Mouse (Mus musculus): ENCODE data around the gene Slc27a3. TPM values are rescaled to one million over a fixed set of nuclear protein-coding genes. Genes with fewer than 3 reads are reported as not detected.

Slc27a3 gene
- polyA plus RNA-seq, 1 experiment: 5.6 TPM

GRCm38 (mm10) chr3:90406414-90406813 lies 16.7 kb upstream of the Slc27a3 start:
- Histone ChIP-seq H3K4me3 (replicated peaks; ENCODE audit: control insufficient read depth, low read depth, low read length) (no peak overlapping the region), H3K27ac (ENCODE audit: control insufficient read depth, insufficient read depth, low read depth, low read length, poor library complexity) (no peak overlapping the region), H3K4me1 (ENCODE audit: control insufficient read depth, insufficient read depth, low read length) (peaks cover 1% of the 10 kb centered on the region; the same call in 1 of the 2 replicates)
- TF ChIP-seq POLR2A (IDR thresholded peaks at IDR 0.05; ENCODE audit: borderline replicate concordance, control insufficient read depth, low read depth, low read length): no peak
- no peak for TF ChIP-seq CTCF (IDR thresholded peaks at IDR 0.05; ENCODE audit: control insufficient read depth, insufficient read depth, low read length)
- 92% methylated on average over 5 of the region's 5 CpGs for WGBS

- H3K4me3 ChIP-seq (replicated peaks; ENCODE audit: control insufficient read depth, low read depth, low read length): no peak overlapping the region
- H3K4me1 ChIP-seq (ENCODE audit: control insufficient read depth, insufficient read depth, low read length): peaks cover 1% of the 10 kb centered on the region; the same call in 1 of the 2 replicates
- no peak for TF ChIP-seq CTCF (IDR thresholded peaks at IDR 0.05; ENCODE audit: control insufficient read depth, insufficient read depth, low read length)
- TF ChIP-seq POLR2A (IDR thresholded peaks at IDR 0.05; ENCODE audit: borderline replicate concordance, control insufficient read depth, low read depth, low read length): no peak
- WGBS: 88% methylated on average over 4 of the region's 4 CpGs
- no peak overlapping the region for H3K27ac ChIP-seq (ENCODE audit: control insufficient read depth, insufficient read depth, low read depth, low read length, poor library complexity)
These were observed 14.9 kb upstream of the Slc27a3 start for GRCm38 (mm10) chr3:90404609-90405008.

- Histone ChIP-seq H3K27ac (ENCODE audit: control insufficient read depth, insufficient read depth, low read depth, low read length, poor library complexity) (no peak overlapping the region), H3K4me3 (replicated peaks; ENCODE audit: control insufficient read depth, low read depth, low read length) (no peak overlapping the region), H3K4me1 (ENCODE audit: control insufficient read depth, insufficient read depth, low read length) (peaks cover 1% of the 10 kb centered on the region; the same call in 1 of the 2 replicates)
- no peak for TF ChIP-seq CTCF (IDR thresholded peaks at IDR 0.05; ENCODE audit: control insufficient read depth, insufficient read depth, low read length)
- TF ChIP-seq POLR2A (IDR thresholded peaks at IDR 0.05; ENCODE audit: borderline replicate concordance, control insufficient read depth, low read depth, low read length): no peak
- WGBS: 88% methylated on average over 3 of the region's 3 CpGs
These were observed 14.4 kb upstream of the Slc27a3 start for GRCm38 (mm10) chr3:90404121-90404520.

DNA sequence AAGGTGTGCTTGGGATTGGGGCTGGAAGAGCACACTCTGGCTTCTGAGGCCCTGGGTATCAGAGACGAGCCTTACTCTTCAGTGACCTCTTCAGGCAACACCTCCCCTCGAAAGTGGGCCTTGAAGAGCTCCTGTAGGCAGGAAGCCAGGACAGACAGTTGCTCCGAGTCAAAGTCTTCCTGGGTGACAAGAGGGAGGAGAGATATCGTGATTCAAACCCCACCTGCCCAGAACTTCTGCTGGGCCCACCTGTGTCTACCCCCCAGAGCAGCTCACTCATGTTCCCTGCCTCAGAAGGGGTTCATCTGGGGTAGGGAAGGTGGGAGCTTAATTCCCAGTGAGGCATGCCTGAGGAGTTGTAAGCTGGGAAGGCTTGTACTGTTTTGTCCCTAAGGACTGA lies 11.3 kb upstream of the Slc27a3 start:
- Histone ChIP-seq H3K27ac (ENCODE audit: control insufficient read depth, insufficient read depth, low read depth, low read length, poor library complexity) (no peak overlapping the region), H3K4me1 (ENCODE audit: control insufficient read depth, insufficient read depth, low read length) (no peaks in the 10 kb centered on the region), H3K4me3 (replicated peaks; ENCODE audit: control insufficient read depth, low read depth, low read length) (no peak overlapping the region)
- TF ChIP-seq CTCF (IDR thresholded peaks at IDR 0.05; ENCODE audit: control insufficient read depth, insufficient read depth, low read length) (no peak), POLR2A (IDR thresholded peaks at IDR 0.05; ENCODE audit: borderline replicate concordance, control insufficient read depth, low read depth, low read length) (no peak)
- WGBS: 81% methylated on average over 4 of the region's 4 CpGs

GRCm38 (mm10) chr3:90395629-90396028 lies 5.9 kb upstream of the Slc27a3 start:
- no peaks in the 10 kb centered on the region for H3K4me1 ChIP-seq (ENCODE audit: control insufficient read depth, insufficient read depth, low read length)
- no peak overlapping the region for H3K27ac ChIP-seq (ENCODE audit: control insufficient read depth, insufficient read depth, low read depth, low read length, poor library complexity)
- TF ChIP-seq CTCF (IDR thresholded peaks at IDR 0.05; ENCODE audit: control insufficient read depth, insufficient read depth, low read length): no peak
- no peak for TF ChIP-seq POLR2A (IDR thresholded peaks at IDR 0.05; ENCODE audit: borderline replicate concordance, control insufficient read depth, low read depth, low read length)
- no peak overlapping the region for H3K4me3 ChIP-seq (replicated peaks; ENCODE audit: control insufficient read depth, low read depth, low read length)
- WGBS: 77% methylated on average over 3 of the region's 3 CpGs

GRCm38 (mm10) chr3:90392661-90393060 lies 2.9 kb upstream of the Slc27a3 start:
- 92% methylated on average over 3 of the region's 3 CpGs for WGBS
- peaks cover 4% of the 10 kb centered on the region for H3K4me1 ChIP-seq (ENCODE audit: control insufficient read depth, insufficient read depth, low read length)
- H3K27ac ChIP-seq (ENCODE audit: control insufficient read depth, insufficient read depth, low read depth, low read length, poor library complexity): no peak overlapping the region
- no peak overlapping the region for H3K4me3 ChIP-seq (replicated peaks; ENCODE audit: control insufficient read depth, low read depth, low read length)
- TF ChIP-seq POLR2A (IDR thresholded peaks at IDR 0.05; ENCODE audit: borderline replicate concordance, control insufficient read depth, low read depth, low read length) (no peak), CTCF (IDR thresholded peaks at IDR 0.05; ENCODE audit: control insufficient read depth, insufficient read depth, low read length) (no peak)

DNA sequence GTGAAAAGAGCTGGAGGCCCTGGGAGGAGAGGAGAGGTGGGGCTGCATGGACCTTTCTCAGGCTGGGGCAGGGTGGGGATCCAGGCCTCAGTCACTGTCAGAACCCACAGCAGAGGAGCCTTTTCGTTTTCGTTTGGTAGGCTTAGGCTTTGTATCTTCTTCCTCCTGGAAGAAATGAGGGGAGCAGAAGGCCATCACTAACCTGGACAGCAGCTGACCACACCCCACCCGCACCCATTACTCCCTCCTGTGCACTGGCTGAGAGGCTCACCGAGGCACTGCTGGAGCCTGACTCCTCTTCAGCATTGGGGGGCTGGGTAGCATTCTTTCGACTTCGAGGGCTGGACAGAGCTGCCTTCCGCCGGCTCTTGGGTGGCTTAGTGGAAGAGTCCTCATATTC lies 2.2 kb upstream of the Slc27a3 start:
- TF ChIP-seq CTCF (IDR thresholded peaks at IDR 0.05; ENCODE audit: control insufficient read depth, insufficient read depth, low read length): no peak
- TF ChIP-seq POLR2A (IDR thresholded peaks at IDR 0.05; ENCODE audit: borderline replicate concordance, control insufficient read depth, low read depth, low read length): no peak
- Histone ChIP-seq H3K27ac (ENCODE audit: control insufficient read depth, insufficient read depth, low read depth, low read length, poor library complexity) (no peak overlapping the region), H3K4me1 (ENCODE audit: control insufficient read depth, insufficient read depth, low read length) (peaks cover 4% of the 10 kb centered on the region), H3K4me3 (replicated peaks; ENCODE audit: control insufficient read depth, low read depth, low read length) (no peak overlapping the region)
- WGBS: 92% methylated on average over 8 of the region's 8 CpGs

DNA sequence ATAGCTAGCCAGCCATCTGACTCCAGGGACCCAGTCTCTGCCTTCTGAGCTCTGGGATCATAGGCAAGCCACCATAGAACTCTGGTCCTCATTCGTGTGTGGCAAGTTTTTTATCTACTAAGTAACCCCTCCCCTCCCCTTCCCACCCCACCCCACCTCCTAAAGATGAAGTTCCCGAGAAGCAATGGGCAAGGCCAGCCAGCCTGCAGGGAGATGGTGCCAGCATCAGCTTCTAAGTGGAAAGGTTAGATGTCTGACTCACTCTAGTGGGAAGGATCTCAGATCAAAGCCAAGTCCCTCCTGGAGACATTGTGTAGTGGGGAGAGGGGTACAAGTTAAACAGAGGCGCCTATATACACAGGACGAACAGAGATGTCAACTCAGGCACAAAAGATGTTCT lies 1.3 kb upstream of the Slc27a3 start:
- Histone ChIP-seq H3K27ac (ENCODE audit: control insufficient read depth, insufficient read depth, low read depth, low read length, poor library complexity) (no peak overlapping the region), H3K4me1 (ENCODE audit: control insufficient read depth, insufficient read depth, low read length) (peaks cover 4% of the 10 kb centered on the region), H3K4me3 (replicated peaks; ENCODE audit: control insufficient read depth, low read depth, low read length) (no peak overlapping the region)
- 80% methylated on average over 4 of the region's 4 CpGs for WGBS
- TF ChIP-seq CTCF (IDR thresholded peaks at IDR 0.05; ENCODE audit: control insufficient read depth, insufficient read depth, low read length): no peak
- no peak for TF ChIP-seq POLR2A (IDR thresholded peaks at IDR 0.05; ENCODE audit: borderline replicate concordance, control insufficient read depth, low read depth, low read length)

Measured in bone marrow, adult 2 months (tissue).